ENCODE assay signal across 8 mouse cellular contexts in genomic region chr13:80862215-80862614, GRCm38 (mm10). TPM values are rescaled to one million over a fixed set of nuclear protein-coding genes. Genes with fewer than 3 reads are reported as not detected.
DNase-seq lines count a peak whose midpoint lies in the region; ATAC-seq lines count a peak whose summit lies in the region.

No protein-coding gene starts in this region.

- H3K27me3 ChIP-seq in liver, embryonic 11.5 days (replicated peaks; ENCODE audit: control insufficient read depth, insufficient read depth, low read length) = no peaks in the 10 kb centered on the region
- H3K27me3 ChIP-seq in neural tube, embryonic 11.5 days (ENCODE audit: control insufficient read depth, insufficient read depth, low read length) = no peaks in the 10 kb centered on the region

- peak; percentile 73 for DNase-seq in 416B (ENCODE audit: low read depth)
- peak; percentile 11 for DNase-seq in Muller cell, postnatal 12 days (ENCODE audit: inconsistent ontology term)
- DNase-seq in cerebellum, adult 9-11 months = peak; percentile 20
- DNase-seq in frontal cortex, postnatal 36 days (ENCODE audit: low spot score in 2 of 2) = peak; percentile 62 to 68
- peak; percentile 75 for DNase-seq in kidney, adult 18-20 months
- peak; percentile 38 for DNase-seq in liver, embryonic 11.5 days (ENCODE audit: low spot score)
- DNase-seq in neural tube, embryonic 11.5 days (ENCODE audit: low spot score) = peak; percentile 72
- peak; percentile 58 for DNase-seq in thymus, postnatal 14 days

- WGBS in liver, embryonic 11.5 days = 10% methylated on average over 5 of the region's 5 CpGs
- WGBS in neural tube, embryonic 11.5 days = 13% methylated on average over 5 of the region's 5 CpGs

- H3K9ac ChIP-seq in liver, embryonic 11.5 days (ENCODE audit: low read depth, low read length) = no peak overlapping the region
- no peak overlapping the region for H3K9ac ChIP-seq in neural tube, embryonic 11.5 days (ENCODE audit: low read length)

- no peak overlapping the region for H3K4me3 ChIP-seq in liver, embryonic 11.5 days (ENCODE audit: low read depth, low read length)
- no peak overlapping the region for H3K4me3 ChIP-seq in neural tube, embryonic 11.5 days (ENCODE audit: low read depth, low read length)

- H3K4me1 ChIP-seq in liver, embryonic 11.5 days (replicated peaks; ENCODE audit: control insufficient read depth, insufficient read depth, low read length) = no peaks in the 10 kb centered on the region
- H3K4me1 ChIP-seq in neural tube, embryonic 11.5 days (ENCODE audit: control insufficient read depth, insufficient read depth, low read length) = no peaks in the 10 kb centered on the region

- ATAC-seq in liver, embryonic 11.5 days (replicated peaks; ENCODE audit: low FRiP score) = no peak
- ATAC-seq in neural tube, embryonic 11.5 days (ENCODE audit: insufficient read depth, low FRiP score, low TSS enrichment) = peak; percentile 27; the same call in 1 of the 2 replicates

- H3K36me3 ChIP-seq in liver, embryonic 11.5 days (ENCODE audit: control insufficient read depth, insufficient read depth, low read length) = no peaks in the 10 kb centered on the region
- no peaks in the 10 kb centered on the region for H3K36me3 ChIP-seq in neural tube, embryonic 11.5 days (ENCODE audit: control insufficient read depth, insufficient read depth, low read length)

- H3K9me3 ChIP-seq in liver, embryonic 11.5 days (ENCODE audit: control insufficient read depth, low read length) = no peaks in the 10 kb centered on the region
- H3K9me3 ChIP-seq in neural tube, embryonic 11.5 days (ENCODE audit: control insufficient read depth, low read length) = no peaks in the 10 kb centered on the region

- no peak overlapping the region for H3K27ac ChIP-seq in liver, embryonic 11.5 days (ENCODE audit: low read depth, low read length)
- H3K27ac ChIP-seq in neural tube, embryonic 11.5 days (ENCODE audit: low read depth, low read length) = no peak overlapping the region

- no peak overlapping the region for H3K4me2 ChIP-seq in liver, embryonic 11.5 days
- H3K4me2 ChIP-seq in neural tube, embryonic 11.5 days (ENCODE audit: low read depth) = no peak overlapping the region

RNA-seq across cellular contexts. Expression of gene Arrdc3, which starts 21.0 kb away (rescaled TPM):
- 25.9 and 30.8 TPM in 2 replicates for polyA plus RNA-seq in liver, embryonic 11.5 days (2014; fragmentation: Nextera tagmentation; extraction: Ambion mirVana)
- polyA plus RNA-seq in neural tube, embryonic 11.5 days (2014; fragmentation: Nextera tagmentation; extraction: Ambion mirVana) = 60.3 and 61.7 TPM in 2 replicates

Comparison
In these comparisons a context has a peak if more than half of its experiments do, and no peak if none do; other contexts are left out.
1. DNase-seq: peak in every context shown above with its lines; median percentile 75 in kidney, adult 18-20 months; 73 in 416B; 72 in neural tube, embryonic 11.5 days; 65 in frontal cortex, postnatal 36 days; 58 in thymus, postnatal 14 days; 38 in liver, embryonic 11.5 days; 20 in cerebellum, adult 9-11 months; 11 in Muller cell, postnatal 12 days.